Mouse (Mus musculus) E14TG2a.4 (cell line): ENCODE data around the gene Ddx58.

ENCODE experiments used
- H3K27me3 ChIP-seq: 2 replicates; pipeline ENCODE4 v1.6.1; 2014; ENCODE audit warnings: low read length, control low read depth; ENCODE audit not compliant: insufficient read depth
- H3K36me3 ChIP-seq: 2 replicates; pipeline ENCODE4 v1.6.1; 2014; ENCODE audit warnings: low read length, control low read depth; ENCODE audit not compliant: insufficient read depth
- H3K4me1 ChIP-seq: replicated peaks from 2 replicates; pipeline ENCODE4 v1.6.1; 2014; ENCODE audit warnings: low read depth, low read length, control low read depth
- H3K4me3 ChIP-seq: replicated peaks from 2 replicates; pipeline ENCODE4 v1.5.1; 2014; ENCODE audit warnings: mild to moderate bottlenecking, low read length
- H3K9me3 ChIP-seq: 2 replicates; pipeline ENCODE4 v1.6.1; 2014; ENCODE audit warnings: low read length, control low read depth
- CTCF ChIP-seq: conservative IDR thresholded peaks from 2 replicates; pipeline ENCODE4 v1.5.1; 2014; ENCODE audit warnings: low read length
- NANOG ChIP-seq: IDR thresholded peaks from 2 replicates; pipeline ENCODE4 v1.6.1; 2014; ENCODE audit warnings: borderline replicate concordance, low read length, mixed read lengths
- POU5F1 ChIP-seq: IDR thresholded peaks from 2 replicates; pipeline ENCODE4 v1.6.1; 2014; ENCODE audit warnings: low read length, borderline replicate concordance

Gene Ddx58

DNA sequence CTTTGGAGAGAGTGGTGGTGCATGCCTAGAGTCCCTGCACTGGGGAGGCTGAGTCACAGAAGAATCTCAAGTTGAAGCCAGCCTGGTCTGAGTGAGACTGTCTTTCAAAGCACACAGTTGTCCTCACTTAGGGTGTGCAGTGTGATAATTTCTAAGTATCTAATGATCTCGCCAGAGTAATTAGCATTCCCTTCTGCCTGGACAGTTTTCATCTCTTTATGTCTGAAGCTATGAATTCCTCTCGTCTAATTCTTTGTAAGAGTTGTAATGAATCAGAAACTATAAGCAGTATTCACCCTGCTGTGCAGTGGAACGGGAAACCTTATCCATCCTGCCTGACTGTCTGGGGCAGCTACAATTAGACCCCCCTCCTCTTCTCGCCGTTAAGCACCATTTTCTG, 31.9 kb downstream of the Ddx58 start:
- H3K27me3 ChIP-seq = no peaks in the 10 kb centered on the region
- no peak for TF ChIP-seq POU5F1
- no peak for TF ChIP-seq NANOG
- no peak for TF ChIP-seq CTCF
- peaks cover 88% of the 10 kb centered on the region for H3K36me3 ChIP-seq
- no peaks in the 10 kb centered on the region for H3K9me3 ChIP-seq
- H3K4me3 ChIP-seq = no peak overlapping the region
- H3K4me1 ChIP-seq = peaks cover 29% of the 10 kb centered on the region

DNA sequence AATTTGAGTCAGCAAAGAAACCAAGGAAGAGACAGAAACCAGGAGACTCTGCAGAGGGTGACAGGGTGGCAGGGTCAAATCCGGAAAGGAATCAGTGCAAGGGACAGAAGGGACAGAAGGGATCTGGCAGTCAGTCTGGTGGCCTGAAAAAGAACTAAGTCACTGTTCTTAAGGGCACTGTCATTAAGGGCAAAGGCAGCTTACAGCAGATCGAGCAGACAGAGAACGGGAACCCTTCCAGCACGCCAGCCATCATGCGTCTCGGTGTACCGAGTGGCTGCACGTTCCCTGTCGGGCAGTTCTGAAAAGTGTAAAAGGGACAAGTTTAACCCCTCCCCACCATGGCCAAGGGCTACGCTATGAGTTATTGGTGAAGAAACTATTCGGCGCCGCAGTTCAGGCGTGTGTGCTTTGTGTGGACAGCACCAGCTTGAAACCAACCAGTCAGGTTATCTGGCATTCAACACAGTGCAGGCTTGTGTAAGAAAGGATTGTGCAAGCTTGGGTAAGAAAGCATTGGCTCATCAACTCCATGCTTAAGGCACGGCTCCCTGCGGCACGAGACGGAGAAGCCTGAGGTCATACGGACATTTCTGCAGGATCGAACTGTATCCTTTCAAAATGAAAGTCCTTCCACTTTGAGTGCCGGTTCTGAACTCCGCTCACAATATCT, 34.3 kb downstream of the Ddx58 start:
- Histone ChIP-seq H3K4me1 (peaks cover 29% of the 10 kb centered on the region), H3K9me3 (no peaks in the 10 kb centered on the region), H3K27me3 (no peaks in the 10 kb centered on the region), H3K4me3 (peak overlapping the region; percentile 43), H3K36me3 (peaks cover 77% of the 10 kb centered on the region)
- no peak for TF ChIP-seq CTCF
- no peak for TF ChIP-seq NANOG
- no peak for TF ChIP-seq POU5F1

DNA sequence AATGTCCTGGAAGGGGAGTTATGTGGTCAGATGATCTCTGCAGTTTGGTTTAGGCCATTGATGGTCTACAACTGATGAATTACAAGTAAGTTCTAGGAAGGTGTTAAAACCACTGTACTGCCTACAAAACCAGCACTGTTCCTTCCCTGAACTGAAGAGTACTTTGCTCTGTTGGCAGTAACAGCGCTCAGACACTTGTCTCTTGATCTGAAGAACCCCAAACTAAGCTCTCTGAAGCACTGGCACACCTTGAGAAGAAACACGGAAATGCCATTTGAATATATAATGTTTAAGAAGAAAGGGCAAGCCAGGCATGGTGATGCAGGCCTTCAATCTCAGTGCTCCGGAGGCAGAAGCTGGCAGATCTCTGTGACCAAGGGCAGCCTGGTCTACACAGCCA, 35.3 kb downstream of the Ddx58 start:
- peaks cover 29% of the 10 kb centered on the region for H3K4me1 ChIP-seq
- no peaks in the 10 kb centered on the region for H3K27me3 ChIP-seq
- TF ChIP-seq NANOG (no peak), CTCF (no peak), POU5F1 (no peak)
- H3K4me3 ChIP-seq = no peak overlapping the region
- H3K9me3 ChIP-seq = no peaks in the 10 kb centered on the region
- peaks cover 68% of the 10 kb centered on the region for H3K36me3 ChIP-seq

DNA sequence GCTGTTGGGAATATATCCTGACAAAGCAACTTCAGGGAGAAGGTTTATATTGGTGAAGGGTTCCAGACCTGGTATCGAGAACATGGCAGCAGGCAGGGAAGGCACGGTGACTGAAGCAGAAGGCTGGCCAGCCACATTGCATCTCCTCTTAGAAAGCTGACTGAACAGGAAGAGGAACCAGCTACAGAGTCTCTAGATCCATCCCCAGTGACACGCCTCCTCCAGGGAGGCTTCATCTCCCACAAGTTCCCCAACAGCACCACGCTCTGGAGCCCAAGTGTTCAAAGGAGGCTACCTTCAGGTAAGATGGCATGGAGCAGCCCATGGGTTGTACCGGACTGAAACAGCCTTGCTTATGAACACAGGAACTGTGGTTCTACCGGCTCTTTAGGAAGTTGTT, 37.4 kb downstream of the Ddx58 start:
- TF ChIP-seq CTCF (no peak), POU5F1 (no peak), NANOG (no peak)
- H3K9me3 ChIP-seq = no peaks in the 10 kb centered on the region
- no peaks in the 10 kb centered on the region for H3K27me3 ChIP-seq
- H3K4me3 ChIP-seq = no peak overlapping the region
- H3K36me3 ChIP-seq = peaks cover 61% of the 10 kb centered on the region
- H3K4me1 ChIP-seq = peaks cover 31% of the 10 kb centered on the region

DNA sequence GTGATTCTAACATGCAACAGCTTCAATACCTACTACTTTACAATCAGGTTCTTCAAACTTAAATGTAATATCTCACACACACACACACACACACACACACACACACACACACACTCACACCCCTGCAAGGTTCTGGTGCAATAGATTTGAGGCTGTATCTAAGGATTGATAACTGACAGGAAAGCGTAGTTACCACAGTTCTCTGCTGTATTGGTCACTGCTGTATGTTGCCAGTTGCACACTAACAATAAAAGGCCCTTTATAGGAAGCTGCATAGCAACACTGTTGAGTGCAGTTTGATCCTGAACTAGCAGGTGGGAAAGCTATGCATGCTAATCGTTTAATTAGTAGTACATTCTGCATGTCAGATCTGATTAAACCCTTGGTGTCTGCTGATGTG, 44.3 kb downstream of the Ddx58 start:
- Histone ChIP-seq H3K27me3 (no peaks in the 10 kb centered on the region), H3K9me3 (no peaks in the 10 kb centered on the region), H3K4me1 (peaks cover 32% of the 10 kb centered on the region), H3K36me3 (peaks cover 48% of the 10 kb centered on the region), H3K4me3 (no peak overlapping the region)
- TF ChIP-seq POU5F1 (no peak), CTCF (no peak), NANOG (no peak)

DNA sequence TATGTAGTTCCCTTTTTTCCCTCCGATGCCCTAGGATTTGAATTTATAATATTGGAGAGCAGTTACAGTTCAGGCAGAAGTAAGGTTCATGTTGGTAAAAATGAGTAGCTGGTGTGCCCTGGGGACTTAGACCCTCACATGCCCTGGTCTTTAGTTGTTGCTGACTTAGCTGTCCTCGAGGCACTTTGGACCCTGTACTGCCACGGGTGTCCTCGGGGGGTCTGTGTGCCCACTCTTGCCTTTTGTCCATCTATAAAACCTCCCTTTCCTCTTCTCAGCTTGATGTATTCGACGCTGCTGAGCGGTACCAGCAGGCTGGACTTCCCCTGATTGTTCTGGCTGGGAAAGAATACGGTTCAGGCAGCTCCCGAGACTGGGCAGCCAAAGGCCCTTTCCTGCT, 46.2 kb downstream of the Ddx58 start:
- peaks cover 60% of the 10 kb centered on the region for H3K36me3 ChIP-seq
- H3K4me3 ChIP-seq = no peak overlapping the region
- H3K9me3 ChIP-seq = no peaks in the 10 kb centered on the region
- H3K27me3 ChIP-seq = no peaks in the 10 kb centered on the region
- peaks cover 50% of the 10 kb centered on the region for H3K4me1 ChIP-seq
- TF ChIP-seq CTCF (no peak), NANOG (no peak), POU5F1 (no peak)

DNA sequence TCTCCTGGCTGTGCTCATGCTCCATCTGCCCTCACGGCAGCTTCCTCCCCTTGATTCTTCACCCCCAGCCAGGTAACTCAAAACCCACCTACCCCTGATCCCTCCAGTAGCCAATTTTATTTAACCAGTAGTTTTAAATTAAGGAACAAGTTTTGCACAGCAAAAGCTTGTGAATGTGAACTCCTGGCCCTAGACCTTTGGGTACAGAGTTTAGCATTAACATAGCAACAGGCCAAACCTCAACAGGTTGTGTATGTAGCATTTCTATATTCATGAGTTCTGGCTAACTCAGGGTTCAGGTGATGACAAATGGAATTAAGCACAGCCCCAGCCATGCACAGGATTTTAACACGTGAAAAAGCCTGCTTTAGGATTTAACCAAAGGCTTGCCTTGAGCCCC, 47.4 kb downstream of the Ddx58 start:
- Histone ChIP-seq H3K9me3 (no peaks in the 10 kb centered on the region), H3K4me1 (peaks cover 59% of the 10 kb centered on the region), H3K27me3 (no peaks in the 10 kb centered on the region), H3K36me3 (peaks cover 63% of the 10 kb centered on the region), H3K4me3 (no peak overlapping the region)
- no peak for TF ChIP-seq POU5F1
- no peak for TF ChIP-seq CTCF
- TF ChIP-seq NANOG = no peak

DNA sequence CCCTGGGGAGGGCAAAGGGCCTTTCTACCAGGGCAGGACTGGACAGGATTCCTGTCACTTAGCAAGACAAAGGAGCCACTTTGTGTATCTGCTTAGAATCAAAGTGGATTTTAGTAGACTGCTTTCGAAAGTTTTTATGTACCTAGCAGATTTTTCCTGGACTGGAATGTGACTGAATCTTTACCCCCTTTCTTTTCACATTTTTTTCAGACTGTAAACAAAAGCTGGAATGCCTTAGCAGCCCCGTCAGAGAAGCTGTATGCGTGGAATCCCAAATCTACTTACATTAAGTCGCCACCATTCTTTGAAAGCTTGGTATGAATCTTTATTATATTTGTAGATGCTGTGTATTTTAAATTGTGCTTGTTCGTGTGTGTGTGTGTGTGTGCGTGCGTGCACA, 51.7 kb downstream of the Ddx58 start:
- H3K4me1 ChIP-seq = peaks cover 60% of the 10 kb centered on the region
- H3K9me3 ChIP-seq = no peaks in the 10 kb centered on the region
- H3K27me3 ChIP-seq = no peaks in the 10 kb centered on the region
- H3K36me3 ChIP-seq = peaks cover 76% of the 10 kb centered on the region
- TF ChIP-seq CTCF = no peak
- TF ChIP-seq NANOG = no peak
- no peak for TF ChIP-seq POU5F1
- no peak overlapping the region for H3K4me3 ChIP-seq

DNA sequence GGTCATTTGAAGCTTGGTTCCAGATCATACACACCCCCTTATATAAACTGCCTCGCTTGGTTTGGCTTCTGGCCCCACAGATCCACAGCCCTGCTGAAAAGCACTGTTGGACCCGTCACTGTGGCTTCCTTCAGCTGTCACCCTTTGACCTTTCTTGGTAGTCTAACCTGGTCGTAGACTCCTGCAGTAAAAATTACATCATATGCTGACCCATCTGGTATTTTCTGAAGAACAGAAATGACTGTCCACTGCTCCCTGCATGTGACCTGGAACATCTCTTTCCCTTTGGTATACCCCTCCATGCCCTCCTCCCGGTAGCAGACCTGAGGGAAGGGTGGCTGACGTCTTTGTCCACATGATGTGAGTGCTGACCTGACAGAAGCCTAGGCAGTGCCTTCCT, 55.2 kb downstream of the Ddx58 start:
- no peak for TF ChIP-seq NANOG
- no peak for TF ChIP-seq CTCF
- no peak for TF ChIP-seq POU5F1
- H3K9me3 ChIP-seq = no peaks in the 10 kb centered on the region
- no peaks in the 10 kb centered on the region for H3K27me3 ChIP-seq
- H3K4me1 ChIP-seq = peaks cover 38% of the 10 kb centered on the region
- H3K4me3 ChIP-seq = no peak overlapping the region
- peaks cover 87% of the 10 kb centered on the region for H3K36me3 ChIP-seq

DNA sequence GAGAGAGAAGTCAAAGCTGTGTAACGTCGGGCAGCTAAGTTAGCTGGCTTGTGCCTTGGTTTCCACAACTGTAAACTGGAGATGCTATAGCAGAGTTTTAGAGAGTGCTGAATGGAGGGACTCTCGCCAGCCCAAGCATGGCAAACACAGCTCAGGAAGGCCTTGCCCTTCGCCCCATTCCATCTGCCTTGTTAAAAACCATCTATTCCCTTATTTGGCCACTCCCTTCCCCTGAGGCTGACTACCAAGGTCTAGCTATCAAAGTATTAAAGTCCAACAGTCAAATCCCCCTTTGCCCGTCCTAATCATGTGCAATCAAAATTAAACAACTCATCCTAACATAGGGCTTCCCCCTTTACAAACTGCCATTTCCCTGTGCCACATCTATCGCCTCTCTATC, 55.8 kb downstream of the Ddx58 start:
- peaks cover 86% of the 10 kb centered on the region for H3K36me3 ChIP-seq
- no peaks in the 10 kb centered on the region for H3K27me3 ChIP-seq
- TF ChIP-seq NANOG = no peak
- no peak for TF ChIP-seq CTCF
- no peak for TF ChIP-seq POU5F1
- no peak overlapping the region for H3K4me3 ChIP-seq
- H3K9me3 ChIP-seq = no peaks in the 10 kb centered on the region
- H3K4me1 ChIP-seq = peaks cover 31% of the 10 kb centered on the region
